Mouse (Mus musculus) intestine, embryonic 14.5 days (tissue): ENCODE measurements around the gene Gnpnat1. TPM values are rescaled to one million over a fixed set of nuclear protein-coding genes. Genes with fewer than 3 reads are reported as not detected.
"Not testable (repeated sequence)": the region's sequence is repeated elsewhere in the genome, so short reads cannot be mapped to it uniquely, and the experiment has no call there.

Experiments
- ATAC-seq: fragments of 200-750 bp; cut with Nextera tagmentation; replicated peaks from 2 replicates; pipeline ENCODE4 v1.8.0; 2017; ENCODE audit warnings: low read depth, moderate number of reproducible peaks, moderate TSS enrichment, moderate library complexity; ENCODE audit not compliant: low FRiP score, low TSS enrichment
- DNase-seq: peaks from one replicate; pipeline ENCODE4 v3.0.0-alpha.2; 2018; ENCODE audit warnings: low spot score
- H3K27ac ChIP-seq: fragments of 300-500 bp; sonication (generic); 2 replicates; pipeline ENCODE4 v1.5.1; 2014; ENCODE audit warnings: low read depth, mild to moderate bottlenecking, control low read depth
- H3K27me3 ChIP-seq: fragments of 300-500 bp; sonication (generic); replicated peaks from 2 replicates; pipeline ENCODE4 v1.6.1; 2014; ENCODE audit warnings: low read length, control low read depth; ENCODE audit not compliant: control insufficient read depth, insufficient read depth
- H3K36me3 ChIP-seq: fragments of 300-500 bp; sonication (generic); 2 replicates; pipeline ENCODE4 v1.6.1; 2014; ENCODE audit warnings: low read length, control low read depth; ENCODE audit not compliant: control insufficient read depth, insufficient read depth
- H3K4me1 ChIP-seq: fragments of 300-500 bp; sonication (generic); replicated peaks from 2 replicates; pipeline ENCODE4 v1.6.1; 2014; ENCODE audit warnings: low read length, control low read depth, mixed read lengths; ENCODE audit not compliant: control insufficient read depth, insufficient read depth
- H3K4me2 ChIP-seq: fragments of 300-500 bp; sonication (generic); 2 replicates; pipeline ENCODE4 v1.6.1; 2014; ENCODE audit warnings: low read length
- H3K4me3 ChIP-seq: fragments of 300-500 bp; sonication (generic); 2 replicates; pipeline ENCODE4 v1.5.1; 2014; ENCODE audit warnings: low read depth, low read length, control low read depth, mixed read lengths
- H3K9ac ChIP-seq: fragments of 300-500 bp; sonication (generic); 2 replicates; pipeline ENCODE4 v1.6.1; 2014; ENCODE audit warnings: mild to moderate bottlenecking, low read length
- H3K9me3 ChIP-seq: fragments of 300-500 bp; sonication (generic); 2 replicates; pipeline ENCODE4 v1.6.1; 2016; ENCODE audit warnings: low read length, control low read depth; ENCODE audit not compliant: control insufficient read depth
- WGBS: fragments of 180-500 bp; shearing (Covaris S2); extraction: QIAGEN DNeasy Blood & Tissue Kit; methylation state at CpG from one replicate; pipeline ENCODE4 v1.1.7; 2014; 5-methylcytosine and 5-hydroxymethylcytosine counted together
- polyA plus RNA-seq: library from polyadenylated mRNA; unstranded; fragments of >200 nt; fragmentation: Nextera tagmentation; extraction: Ambion mirVana; gene quantifications from 2 replicates; pipeline ENCODE4 v1.2.1, GENCODE M21; 2014

Gene Gnpnat1
- 66.5 and 75.3 TPM in 2 replicates for polyA plus RNA-seq

DNA sequence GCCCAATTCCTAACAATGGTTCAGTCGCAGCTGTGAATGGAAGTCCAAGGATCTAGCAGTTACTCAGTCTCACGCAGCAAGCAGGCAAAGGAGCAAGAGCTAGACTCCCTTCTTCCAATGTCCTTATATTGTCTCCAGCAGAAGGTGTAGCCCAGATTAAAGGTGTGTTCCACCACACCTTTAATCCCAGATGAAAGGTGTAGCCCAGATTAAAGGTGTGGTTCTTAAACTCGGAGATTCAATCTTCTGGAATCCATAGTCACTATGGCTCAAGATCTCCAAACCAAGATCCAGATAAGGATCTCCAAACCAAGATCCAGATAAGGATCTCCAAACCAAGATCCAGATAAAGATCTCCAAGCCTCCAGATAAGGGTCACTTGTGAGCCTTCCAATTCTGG, at the start of gene Gnpnat1:
Gene Gnpnat1, minus strand, starts transcription at position 101 of the 400 bp plus-strand sequence.
- WGBS: 86% methylated on average over 1 of the region's 3 CpGs
- not testable (repeated sequence) for H3K27ac ChIP-seq, H3K4me3 ChIP-seq, ATAC-seq, H3K9ac ChIP-seq, H3K9me3 ChIP-seq, DNase-seq, H3K4me1 ChIP-seq, H3K27me3 ChIP-seq, H3K4me2 ChIP-seq, H3K36me3 ChIP-seq

DNA sequence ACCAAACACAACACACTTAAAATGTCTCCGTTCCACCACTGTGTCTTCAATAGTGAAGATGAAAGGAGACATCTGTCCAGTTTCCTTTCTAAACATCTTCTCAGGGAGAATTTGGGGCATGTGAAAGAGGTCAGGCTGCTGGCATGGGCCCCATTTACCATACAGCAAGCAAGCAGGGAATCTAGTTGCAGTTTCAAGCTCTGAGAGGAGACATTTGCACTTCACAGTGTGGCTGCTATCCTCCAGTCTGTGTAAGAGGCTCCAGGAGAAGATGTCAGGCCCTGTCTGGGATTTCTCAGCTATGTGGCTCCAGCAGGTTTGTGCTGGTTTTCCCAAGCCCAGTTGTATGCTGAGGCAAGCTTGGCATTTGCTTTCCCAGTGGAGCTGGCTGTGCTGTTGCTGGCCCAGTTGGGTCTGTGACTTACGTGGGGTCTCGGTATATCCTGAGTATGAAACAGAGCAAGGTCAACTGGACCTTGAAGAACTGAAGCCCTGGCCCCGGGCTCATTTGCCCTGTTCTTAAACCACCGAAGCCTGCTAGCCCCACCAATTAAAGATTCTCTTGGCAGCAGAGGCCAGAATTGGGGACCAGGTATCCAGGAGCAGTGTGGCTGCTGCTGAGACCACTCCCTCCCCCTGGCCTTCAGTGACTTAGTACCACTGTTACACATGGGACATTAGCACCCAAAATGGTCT, 49.0 kb upstream of the Gnpnat1 start:
- no peak overlapping the region for H3K4me3 ChIP-seq
- peaks cover 47% of the 10 kb centered on the region for H3K4me1 ChIP-seq
- no peak overlapping the region for H3K9ac ChIP-seq
- DNase-seq: no peak
- WGBS: 57% methylated on average over 5 of the region's 5 CpGs
- ATAC-seq: no peak
- H3K27ac ChIP-seq: peak overlapping the region; percentile 64
- no peak overlapping the region for H3K4me2 ChIP-seq
- peaks cover 6% of the 10 kb centered on the region for H3K36me3 ChIP-seq
- H3K27me3 ChIP-seq: no peaks in the 10 kb centered on the region
- H3K9me3 ChIP-seq: no peaks in the 10 kb centered on the region

DNA sequence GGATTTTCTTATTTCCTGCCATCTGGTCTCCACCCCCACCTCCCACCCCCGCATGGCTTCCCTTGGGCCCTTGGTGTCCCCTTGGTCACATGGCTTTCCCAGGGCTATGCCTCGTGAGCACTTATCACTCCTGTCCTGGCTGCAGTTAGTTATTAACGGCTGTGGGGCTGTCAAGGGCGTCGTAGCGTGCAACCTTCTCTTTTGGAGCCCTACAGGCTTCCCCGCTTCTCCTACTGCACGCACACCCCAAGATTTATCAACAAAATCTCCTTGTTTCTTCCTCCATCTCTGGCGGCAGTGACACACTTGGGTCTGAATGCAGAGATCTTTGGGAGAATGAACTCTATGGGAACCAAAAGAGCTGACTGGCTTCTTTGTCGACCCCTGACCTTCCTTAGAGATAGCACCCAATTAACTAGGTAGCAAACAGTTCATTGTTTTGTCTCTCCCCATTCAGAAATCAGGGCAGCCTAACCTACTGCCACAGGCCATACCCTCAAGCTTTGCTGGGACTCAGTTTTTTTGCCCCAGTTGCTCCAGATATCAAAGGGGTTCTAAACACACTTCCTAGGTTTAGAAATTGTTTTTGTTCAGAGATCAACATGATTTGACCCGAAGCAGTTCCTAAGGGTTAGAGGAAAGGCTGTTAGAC, 48.3 kb upstream of the Gnpnat1 start:
- peak overlapping the region; percentile 64 for H3K27ac ChIP-seq
- peaks cover 47% of the 10 kb centered on the region for H3K4me1 ChIP-seq
- H3K9ac ChIP-seq: no peak overlapping the region
- no peak for ATAC-seq
- no peak overlapping the region for H3K4me3 ChIP-seq
- no peaks in the 10 kb centered on the region for H3K9me3 ChIP-seq
- WGBS: 22% methylated on average over 11 of the region's 11 CpGs
- H3K4me2 ChIP-seq: no peak overlapping the region
- H3K36me3 ChIP-seq: no peaks in the 10 kb centered on the region; the same call in 1 of the 2 replicates
- no peak for DNase-seq
- no peaks in the 10 kb centered on the region for H3K27me3 ChIP-seq

DNA sequence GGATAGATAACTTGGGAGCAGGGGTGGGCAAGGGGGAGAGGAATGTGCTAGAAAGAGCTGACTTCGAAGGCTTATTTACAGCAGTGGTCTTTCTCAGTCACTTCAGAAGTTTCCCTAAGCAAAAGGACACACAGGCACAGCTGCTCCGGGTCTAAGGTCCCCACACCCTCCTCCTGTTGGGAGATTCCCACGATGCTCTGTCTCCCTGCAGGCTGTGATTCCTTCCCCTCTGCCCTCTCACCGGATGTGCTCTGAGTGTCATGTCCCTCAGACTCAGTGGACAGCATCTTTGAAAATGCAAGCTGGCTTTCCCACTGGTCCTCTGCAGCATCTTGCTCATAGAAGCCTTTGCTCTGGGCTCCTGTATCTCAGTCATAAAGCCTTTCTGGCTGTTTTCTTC, 47.4 kb upstream of the Gnpnat1 start:
- no peak for DNase-seq
- no peak overlapping the region for H3K4me2 ChIP-seq
- 26% methylated on average over 4 of the region's 4 CpGs for WGBS
- no peaks in the 10 kb centered on the region for H3K27me3 ChIP-seq
- peak overlapping the region; percentile 64; the same call in 1 of the 2 replicates for H3K27ac ChIP-seq
- no peak overlapping the region for H3K4me3 ChIP-seq
- H3K36me3 ChIP-seq: no peaks in the 10 kb centered on the region
- H3K4me1 ChIP-seq: peaks cover 47% of the 10 kb centered on the region
- no peak for ATAC-seq
- no peaks in the 10 kb centered on the region for H3K9me3 ChIP-seq
- no peak overlapping the region for H3K9ac ChIP-seq

DNA sequence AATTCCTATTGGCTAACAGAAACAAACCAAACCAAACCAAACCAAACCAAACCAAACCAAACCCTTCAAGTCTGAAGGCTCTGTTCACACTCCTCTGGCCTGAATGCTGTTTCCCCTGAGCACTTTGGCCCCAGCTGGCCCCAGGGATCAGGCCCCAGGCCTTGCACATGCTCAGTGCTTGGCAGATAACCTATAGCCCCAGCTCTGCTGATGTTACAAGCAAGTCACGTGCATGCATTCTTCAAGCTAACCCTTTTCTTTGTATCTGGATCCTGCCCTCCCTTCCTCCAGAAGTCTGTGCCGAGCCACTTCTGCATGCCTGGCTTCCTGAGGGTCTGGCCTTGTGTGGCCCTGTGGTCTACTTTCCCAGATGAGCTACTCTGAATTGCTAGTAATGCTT, 46.4 kb upstream of the Gnpnat1 start:
- H3K4me3 ChIP-seq: no peak overlapping the region
- H3K27me3 ChIP-seq: no peaks in the 10 kb centered on the region
- ATAC-seq (no peak), DNase-seq (no peak)
- no peaks in the 10 kb centered on the region for H3K36me3 ChIP-seq
- WGBS: 48% methylated on average over 2 of the region's 2 CpGs
- no peak overlapping the region for H3K27ac ChIP-seq
- peaks cover 42% of the 10 kb centered on the region for H3K4me1 ChIP-seq
- no peak overlapping the region for H3K9ac ChIP-seq
- H3K9me3 ChIP-seq: no peaks in the 10 kb centered on the region
- H3K4me2 ChIP-seq: no peak overlapping the region

DNA sequence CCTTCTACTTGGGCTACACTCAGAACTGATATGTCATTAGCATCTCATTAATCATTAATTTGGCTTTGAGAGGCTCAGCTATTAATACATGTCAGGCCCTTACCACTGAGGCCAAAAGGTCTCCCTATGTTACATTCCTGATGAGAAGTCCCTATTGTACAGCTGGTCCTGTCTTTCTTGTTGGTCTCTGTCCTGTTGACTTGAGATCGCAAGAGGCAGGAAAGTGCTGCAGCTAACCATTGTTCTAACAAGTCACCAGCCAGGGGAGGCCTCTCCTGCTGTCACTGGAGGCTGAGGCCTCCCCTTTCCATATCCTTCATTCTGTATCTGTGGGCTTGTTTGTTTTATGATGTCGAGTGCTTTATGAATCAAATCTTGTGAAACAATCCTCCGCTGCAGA, 42.1 kb upstream of the Gnpnat1 start:
- H3K4me1 ChIP-seq: peaks cover 10% of the 10 kb centered on the region; the same call in 1 of the 2 replicates
- H3K27ac ChIP-seq: no peak overlapping the region
- H3K9ac ChIP-seq: no peak overlapping the region
- H3K27me3 ChIP-seq: no peaks in the 10 kb centered on the region
- H3K4me3 ChIP-seq: no peak overlapping the region
- no peak for DNase-seq
- H3K36me3 ChIP-seq: no peaks in the 10 kb centered on the region
- WGBS: 68% methylated on average over 3 of the region's 3 CpGs
- H3K9me3 ChIP-seq: no peaks in the 10 kb centered on the region
- no peak overlapping the region for H3K4me2 ChIP-seq
- ATAC-seq: no peak

DNA sequence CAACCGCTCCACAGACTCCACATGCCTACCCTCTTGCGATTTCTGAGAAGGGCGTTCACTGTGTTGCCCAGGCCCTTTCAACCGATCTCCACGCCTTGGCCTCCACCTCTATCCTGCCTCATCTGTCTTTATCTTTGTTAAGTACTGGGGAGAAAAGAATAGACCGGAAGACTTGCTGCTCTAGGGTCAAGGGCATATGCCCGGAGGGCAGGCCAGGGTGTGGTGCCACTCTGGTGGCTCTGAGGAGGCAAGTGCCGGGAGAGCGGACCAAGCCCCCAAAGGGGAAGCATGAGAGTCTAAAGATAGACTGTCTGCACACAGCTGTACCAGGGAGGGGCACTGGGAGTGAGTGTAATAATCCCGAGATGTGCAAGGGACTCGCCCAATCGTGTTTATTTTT, 40.7 kb upstream of the Gnpnat1 start:
- H3K27me3 ChIP-seq: no peaks in the 10 kb centered on the region
- ATAC-seq (no peak), DNase-seq (no peak)
- no peaks in the 10 kb centered on the region for H3K36me3 ChIP-seq
- peaks cover 10% of the 10 kb centered on the region; the same call in 1 of the 2 replicates for H3K4me1 ChIP-seq
- H3K4me3 ChIP-seq: no peak overlapping the region
- H3K27ac ChIP-seq: no peak overlapping the region
- H3K4me2 ChIP-seq: no peak overlapping the region
- 56% methylated on average over 12 of the region's 12 CpGs for WGBS
- no peak overlapping the region for H3K9ac ChIP-seq
- no peaks in the 10 kb centered on the region for H3K9me3 ChIP-seq

DNA sequence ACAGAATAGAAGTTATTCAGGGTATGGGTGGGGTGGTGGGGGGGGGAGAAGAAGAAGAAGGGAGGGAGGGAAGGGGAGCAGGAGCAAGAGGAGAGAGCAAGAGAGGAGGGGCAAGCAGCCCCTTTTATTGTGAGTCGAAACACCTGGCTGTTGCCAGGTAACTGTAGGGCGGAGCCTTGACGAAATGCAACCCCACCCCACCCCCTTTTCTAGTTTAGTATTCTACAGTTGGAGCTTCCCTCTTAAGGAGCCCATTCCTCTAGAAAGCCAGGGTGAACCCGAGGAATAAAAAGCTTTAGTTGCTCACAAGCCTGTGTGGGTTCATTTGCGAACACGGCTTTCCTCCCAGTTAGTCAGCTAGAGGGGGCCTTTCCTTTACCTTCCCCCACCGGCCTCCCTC, 40.2 kb upstream of the Gnpnat1 start:
- no peak overlapping the region for H3K9ac ChIP-seq
- no peak for DNase-seq
- H3K27me3 ChIP-seq: no peaks in the 10 kb centered on the region
- H3K4me2 ChIP-seq: no peak overlapping the region
- WGBS: 43% methylated on average over 7 of the region's 7 CpGs
- no peak overlapping the region for H3K4me3 ChIP-seq
- 0 out of 2 replicates have a peak, but pooled peaks have one; percentile 56 for ATAC-seq
- no peaks in the 10 kb centered on the region for H3K9me3 ChIP-seq
- no peak overlapping the region for H3K27ac ChIP-seq
- H3K4me1 ChIP-seq: peaks cover 10% of the 10 kb centered on the region; the same call in 1 of the 2 replicates
- H3K36me3 ChIP-seq: no peaks in the 10 kb centered on the region
